Mouse (Mus musculus): ENCODE measurements at regions not wholly inside any gene's neighbourhood (a gene's known extent, or its start where the extent isn't known, plus 50 kb on each side); places are given as distances from the start of the nearest gene placed in this dataset.

GRCm38 (mm10) chr13:71064590-71065307, 223.1 kb upstream of the Adamts16 start:
- Histone ChIP-seq H3K4me3 (replicated peaks) (no peak overlapping the region), H3K4me2 (no peak overlapping the region), H3K27ac (no peak overlapping the region), H3K27me3 (no peaks in the 10 kb centered on the region), H3K4me1 (peaks cover 18% of the 10 kb centered on the region), H3K36me3 (replicated peaks) (no peaks in the 10 kb centered on the region), H3K9ac (no peak overlapping the region), H3K9me3 (no peaks in the 10 kb centered on the region)
- WGBS = 70% methylated on average over 8 of the region's 8 CpGs
- no peak for ATAC-seq (ENCODE audit: low FRiP score)

GRCm38 (mm10) chr13:71053361-71054264, 212.0 kb upstream of the Adamts16 start:
- Histone ChIP-seq H3K4me1 (peaks cover 13% of the 10 kb centered on the region), H3K27me3 (no peaks in the 10 kb centered on the region; the same call in none of the 2 replicates), H3K36me3 (replicated peaks) (no peaks in the 10 kb centered on the region), H3K4me3 (replicated peaks) (no peak overlapping the region), H3K9me3 (no peaks in the 10 kb centered on the region), H3K27ac (0 out of 2 replicates have a peak overlapping the region, but pooled peaks have one; percentile 5), H3K4me2 (peak overlapping the region; percentile 2; the same call in 1 of the 2 replicates), H3K9ac (no peak overlapping the region)
- WGBS = 63% methylated on average over 21 of the region's 21 CpGs
- ATAC-seq (ENCODE audit: low FRiP score) = peak; percentile 46; the same call in 1 of the 2 replicates

- no peak overlapping the region for H3K27ac ChIP-seq
- H3K4me2 ChIP-seq = peak overlapping the region; percentile 17
- 39% methylated on average over 13 of the region's 13 CpGs for WGBS
- peaks cover 3% of the 10 kb centered on the region; the same call in 1 of the 2 replicates for H3K27me3 ChIP-seq
- peaks cover 13% of the 10 kb centered on the region for H3K4me1 ChIP-seq
- no peaks in the 10 kb centered on the region for H3K36me3 ChIP-seq (replicated peaks)
- no peak overlapping the region for H3K9ac ChIP-seq
- H3K4me3 ChIP-seq (replicated peaks) = no peak overlapping the region
- no peaks in the 10 kb centered on the region for H3K9me3 ChIP-seq
- no peak for ATAC-seq (ENCODE audit: low FRiP score)
Measured at GRCm38 (mm10) chr13:71050646-71051045, 209.0 kb upstream of the Adamts16 start.

- Histone ChIP-seq H3K27me3 (no peaks in the 10 kb centered on the region), H3K36me3 (replicated peaks) (no peaks in the 10 kb centered on the region), H3K4me3 (replicated peaks) (no peak overlapping the region), H3K27ac (no peak overlapping the region), H3K4me1 (peaks cover 4% of the 10 kb centered on the region; the same call in 1 of the 2 replicates), H3K9me3 (no peaks in the 10 kb centered on the region), H3K9ac (no peak overlapping the region), H3K4me2 (no peak overlapping the region)
- ATAC-seq (ENCODE audit: low FRiP score) = no peak
- WGBS = 76% methylated on average over 8 of the region's 8 CpGs
Measured at GRCm38 (mm10) chr13:71036000-71036399, 194.4 kb upstream of the Adamts16 start.

GRCm38 (mm10) chr13:71034926-71035687, 193.5 kb upstream of the Adamts16 start:
- no peaks in the 10 kb centered on the region for H3K27me3 ChIP-seq
- H3K36me3 ChIP-seq (replicated peaks) = no peaks in the 10 kb centered on the region
- no peak overlapping the region for H3K4me2 ChIP-seq
- WGBS = 69% methylated on average over 13 of the region's 13 CpGs
- H3K27ac ChIP-seq = no peak overlapping the region
- no peaks in the 10 kb centered on the region for H3K9me3 ChIP-seq
- ATAC-seq (ENCODE audit: low FRiP score) = no peak
- H3K9ac ChIP-seq = no peak overlapping the region
- H3K4me3 ChIP-seq (replicated peaks) = no peak overlapping the region
- peaks cover 4% of the 10 kb centered on the region; the same call in 1 of the 2 replicates for H3K4me1 ChIP-seq

- Histone ChIP-seq H3K36me3 (replicated peaks) (no peaks in the 10 kb centered on the region), H3K9me3 (no peaks in the 10 kb centered on the region), H3K9ac (no peak overlapping the region), H3K4me3 (replicated peaks) (no peak overlapping the region), H3K27ac (no peak overlapping the region), H3K27me3 (peaks cover 30% of the 10 kb centered on the region), H3K4me1 (no peaks in the 10 kb centered on the region), H3K4me2 (no peak overlapping the region)
- no peak for ATAC-seq (ENCODE audit: low FRiP score)
- 20% methylated on average over 3 of the region's 3 CpGs for WGBS
Measured at GRCm38 (mm10) chr13:71008216-71008615, 166.6 kb upstream of the Adamts16 start.

- H3K4me3 ChIP-seq (replicated peaks) = no peak overlapping the region
- no peak overlapping the region for H3K27ac ChIP-seq
- H3K9me3 ChIP-seq = no peaks in the 10 kb centered on the region
- H3K27me3 ChIP-seq = peaks cover 30% of the 10 kb centered on the region
- peak; percentile 46; the same call in 1 of the 2 replicates for ATAC-seq (ENCODE audit: low FRiP score)
- no peaks in the 10 kb centered on the region for H3K4me1 ChIP-seq
- no peak overlapping the region for H3K9ac ChIP-seq
- no peaks in the 10 kb centered on the region for H3K36me3 ChIP-seq (replicated peaks)
- WGBS = 19% methylated on average over 1 of the region's 1 CpGs
- no peak overlapping the region for H3K4me2 ChIP-seq
Measured at GRCm38 (mm10) chr13:71006117-71006516, 164.5 kb upstream of the Adamts16 start.

GRCm38 (mm10) chr13:71003517-71003916, 161.9 kb upstream of the Adamts16 start:
- no peak for ATAC-seq (ENCODE audit: low FRiP score)
- 71% methylated on average over 3 of the region's 3 CpGs for WGBS
- no peaks in the 10 kb centered on the region for H3K9me3 ChIP-seq

GRCm38 (mm10) chr13:71001278-71001677, 159.7 kb upstream of the Adamts16 start:
- Histone ChIP-seq H3K9me3 (no peaks in the 10 kb centered on the region), H3K27ac (no peak overlapping the region), H3K4me3 (replicated peaks) (no peak overlapping the region), H3K4me2 (no peak overlapping the region), H3K27me3 (peaks cover 16% of the 10 kb centered on the region; the same call in 1 of the 2 replicates), H3K4me1 (no peaks in the 10 kb centered on the region), H3K36me3 (replicated peaks) (no peaks in the 10 kb centered on the region), H3K9ac (no peak overlapping the region)
- ATAC-seq (ENCODE audit: low FRiP score) = peak; percentile 70
- 21% methylated on average over 2 of the region's 2 CpGs for WGBS

More at GRCm38 (mm10) chr13:71003517-71003916, 161.9 kb upstream of the Adamts16 start:
- Histone ChIP-seq H3K4me1 (no peaks in the 10 kb centered on the region), H3K4me2 (no peak overlapping the region), H3K4me3 (replicated peaks) (no peak overlapping the region), H3K27ac (no peak overlapping the region), H3K36me3 (replicated peaks) (no peaks in the 10 kb centered on the region), H3K9ac (no peak overlapping the region), H3K27me3 (peaks cover 27% of the 10 kb centered on the region)

- Histone ChIP-seq H3K4me3 (replicated peaks) (no peak overlapping the region), H3K27me3 (peaks cover 13% of the 10 kb centered on the region; the same call in 1 of the 2 replicates), H3K9me3 (no peaks in the 10 kb centered on the region), H3K9ac (no peak overlapping the region), H3K36me3 (replicated peaks) (no peaks in the 10 kb centered on the region), H3K4me2 (no peak overlapping the region), H3K27ac (no peak overlapping the region), H3K4me1 (no peaks in the 10 kb centered on the region)
- no peak for ATAC-seq (ENCODE audit: low FRiP score)
- 67% methylated on average over 5 of the region's 5 CpGs for WGBS
Measured at GRCm38 (mm10) chr13:71000422-71001008, 158.9 kb upstream of the Adamts16 start.

- H3K4me3 ChIP-seq (replicated peaks) = no peak overlapping the region
- H3K27me3 ChIP-seq = no peaks in the 10 kb centered on the region; the same call in 1 of the 2 replicates
- no peak overlapping the region for H3K4me2 ChIP-seq
- 76% methylated on average over 1 of the region's 1 CpGs for WGBS
- H3K27ac ChIP-seq = no peak overlapping the region
- H3K4me1 ChIP-seq = no peaks in the 10 kb centered on the region
- no peak for ATAC-seq (ENCODE audit: low FRiP score)
- H3K36me3 ChIP-seq (replicated peaks) = no peaks in the 10 kb centered on the region
- no peaks in the 10 kb centered on the region for H3K9me3 ChIP-seq
- no peak overlapping the region for H3K9ac ChIP-seq
Measured at GRCm38 (mm10) chr13:70993522-70993921, 151.9 kb upstream of the Adamts16 start.

All from forebrain, embryonic 12.5 days (tissue).